Mouse (Mus musculus) gonadal fat pad, adult 2 months (tissue): Measurements from ENCODE around the gene Trmt10a. TPM values are rescaled to one million over a fixed set of nuclear protein-coding genes. Genes with fewer than 3 reads are reported as not detected.

Experiments
- DNase-seq: peaks from one replicate; pipeline ENCODE4 v3.0.0-alpha.2; 2012; ENCODE audit warnings: low read depth
- polyA plus RNA-seq: library from polyadenylated mRNA; depleted of rRNA; stranded (reverse); fragments of >200 nt; gene quantifications from 2 replicates; pipeline ENCODE4 v1.2.3, GENCODE M21; 2012; rRNA removed

The Trmt10a gene
- polyA plus RNA-seq, 1 experiment, result 1.9 TPM

- no peak for DNase-seq
Measured at GRCm38 (mm10) chr3:138197093-138197492, 53.8 kb downstream of the Trmt10a start.

GRCm38 (mm10) chr3:138197556-138197955, 54.3 kb downstream of the Trmt10a start:
- no peak for DNase-seq

GRCm38 (mm10) chr3:138197973-138198721, 54.9 kb downstream of the Trmt10a start:
- no peak for DNase-seq

- no peak for DNase-seq
Measured at GRCm38 (mm10) chr3:138198722-138199068, 55.4 kb downstream of the Trmt10a start.

GRCm38 (mm10) chr3:138208821-138209220, 65.6 kb downstream of the Trmt10a start:
- DNase-seq, result no peak

Other genes with a start within 250 kb of the Trmt10a start
- gene Lamtor3, start 224.9 kb upstream of the Trmt10a start, polyA plus RNA-seq, result 35.3 and 38.3 TPM in 2 replicates
- gene Dapp1, start 161.9 kb upstream of the Trmt10a start, polyA plus RNA-seq, result 3.1 and 3.3 TPM in 2 replicates
- gene 1110002E22Rik, start 78.4 kb upstream of the Trmt10a start, polyA plus RNA-seq, result 0.05 TPM in 2 replicates
- gene Gm5105, start 76.1 kb upstream of the Trmt10a start, polyA plus RNA-seq, result 0.05 TPM in 1 of 2 replicates, not detected in the other
- gene Mttp, start 1.5 kb downstream of the Trmt10a start, polyA plus RNA-seq, result 4.0 and 5.0 TPM in 2 replicates
- 0.08 and 0.09 TPM in 2 replicates for gene 4930579F01Rik, start 50.4 kb downstream of the Trmt10a start, polyA plus RNA-seq
- gene Adh7, start 74.3 kb downstream of the Trmt10a start, polyA plus RNA-seq, result 0.16 and 0.29 TPM in 2 replicates
- 212 and 290 TPM in 2 replicates for gene Adh1, start 117.5 kb downstream of the Trmt10a start, polyA plus RNA-seq
- gene Adh6a, start 169.8 kb downstream of the Trmt10a start, polyA plus RNA-seq, result 0.26 TPM in 1 of 2 replicates, not detected in the other
- gene Adh6b, start 198.3 kb downstream of the Trmt10a start, polyA plus RNA-seq, result 1.2 and 2.0 TPM in 2 replicates